Mouse (Mus musculus) testis, adult 2 months (tissue): ENCODE measurements at regions not wholly inside any gene's neighbourhood (a gene's known extent, or its start where the extent isn't known, plus 50 kb on each side); places are given as distances from the start of the nearest gene placed in this dataset.

ENCODE experiments used
- CTCF ChIP-seq: fragments of 200-500 bp; IDR thresholded peaks from 2 replicates; pipeline ENCODE4 v1.5.1; 2012; ENCODE audit warnings: low read depth, mild to moderate bottlenecking, inconsistent platforms, low read length, moderate library complexity; ENCODE audit not compliant: control insufficient read depth, insufficient read depth, insufficient replicate concordance
- POLR2A ChIP-seq: fragments of 200-500 bp; IDR thresholded peaks from 2 replicates; pipeline ENCODE4 v1.6.1; 2012; ENCODE audit warnings: low read depth, mild to moderate bottlenecking, inconsistent platforms, low read length, moderate library complexity; ENCODE audit not compliant: control insufficient read depth

- no peak for TF ChIP-seq POLR2A
- TF ChIP-seq CTCF: no peak
These were observed 1215.5 kb upstream of the Adgrl2 start for GRCm38 (mm10) chr3:150205902-150206301.
